Mouse (Mus musculus): ENCODE data around the gene Ciao2b.

DNA sequence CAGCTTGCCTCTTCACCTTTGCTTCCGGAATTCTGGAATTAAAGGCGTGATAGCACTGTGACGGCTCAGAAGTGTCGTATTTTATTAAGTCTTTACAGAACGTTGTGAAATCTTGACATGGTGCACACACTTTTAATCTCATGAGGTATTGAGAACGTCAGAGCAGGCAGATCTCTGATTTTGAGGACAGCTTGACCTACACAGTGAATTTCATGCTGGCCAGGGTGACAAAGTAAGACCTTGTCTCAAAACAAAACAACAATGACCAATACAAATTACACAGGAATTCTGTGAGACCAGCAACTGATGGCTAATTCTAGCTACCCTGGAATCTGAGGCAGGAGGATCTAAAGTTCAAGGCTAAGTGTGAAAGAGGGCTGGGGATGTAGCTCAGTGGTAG lies 49.2 kb downstream of the Ciao2b start:
- no peak for TF ChIP-seq CTCF (IDR thresholded peaks at IDR 0.05; ENCODE audit: control insufficient read depth, insufficient read depth, insufficient replicate concordance, low read depth, low read length)
- no peak for TF ChIP-seq POLR2A (IDR thresholded peaks at IDR 0.05; ENCODE audit: control insufficient read depth, low read depth, low read length)

Data from testis, adult 2 months (tissue).